Mouse (Mus musculus) c-Kit-positive CD71-negative TER-119-negative erythroid progenitor cells, embryonic 14.5 days (primary cell): ENCODE measurements around the gene Olfr73.
"Not testable (repeated sequence)": the region's sequence is repeated elsewhere in the genome, so short reads cannot be mapped to it uniquely, and the experiment has no call there.

Source experiments
- DNase-seq: peaks from one replicate; pipeline ENCODE4 v3.0.0-alpha.2; 2013; ENCODE audit warnings: low read depth

Olfr73 gene

GRCm38 (mm10) chr2:88037599-88037998 lies at the start of gene Olfr73:
Olfr73 (minus strand) TSS chr2:88037699.
- DNase-seq, result no peak

DNA sequence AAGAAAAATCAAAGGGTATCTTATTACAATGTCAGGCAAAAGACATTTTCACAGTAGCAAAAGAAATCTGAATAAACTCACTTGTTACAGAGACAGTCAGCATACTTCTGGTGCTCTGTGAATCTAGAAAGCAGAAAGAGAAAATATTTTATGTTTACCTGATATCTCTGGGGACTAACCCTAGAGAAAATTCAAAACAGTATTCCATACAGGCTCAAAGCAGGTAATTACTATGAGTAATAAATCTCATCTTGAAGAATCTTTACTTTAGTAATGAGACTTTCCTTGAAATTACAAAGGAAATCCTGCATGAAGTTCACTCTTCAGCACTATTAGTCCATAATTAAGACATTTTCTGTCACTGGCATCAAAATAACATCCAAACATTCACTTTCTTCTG lies 34.2 kb upstream of the Olfr73 start, which contains the start of gene Olfr1163:
Olfr1163 (minus strand) TSS at position 101 of the 400 bp plus-strand sequence.
- DNase-seq, result no peak

- DNase-seq, result no peak
Observed at GRCm38 (mm10) chr2:88063587-88063986, 26.1 kb upstream of the Olfr73 start.

GRCm38 (mm10) chr2:88051029-88051428 lies 13.5 kb upstream of the Olfr73 start, which contains the start of gene Olfr1162:
Olfr1162 (minus strand) TSS chr2:88051129.
- DNase-seq, result no peak

DNA sequence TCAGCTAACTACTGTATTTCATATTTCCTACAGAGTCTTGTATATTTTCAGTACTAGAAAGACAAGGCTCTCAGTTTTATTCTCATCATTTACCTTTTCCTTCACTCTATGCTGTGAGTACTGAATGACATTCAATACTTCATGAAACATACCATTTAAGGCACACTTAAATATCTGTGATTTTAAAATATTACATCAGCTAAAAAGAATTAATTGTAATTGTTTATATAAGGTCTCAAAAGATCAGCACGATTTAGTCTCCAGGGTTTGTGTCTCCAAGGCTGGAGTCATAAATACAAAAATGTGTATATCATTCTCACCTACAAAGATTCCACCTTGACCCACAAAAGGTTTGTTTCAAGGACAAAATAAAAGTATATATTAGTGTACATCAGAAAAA lies 15.0 kb downstream of the Olfr73 start, which contains the start of gene Olfr1161:
Olfr1161 (plus strand) TSS at position 301 of the 400 bp plus-strand sequence.
- not testable (repeated sequence) for DNase-seq

GRCm38 (mm10) chr2:88007515-88008318 lies 29.8 kb downstream of the Olfr73 start, which contains the start of gene Olfr1160:
Olfr1160 (minus strand) TSS chr2:88008268.
- no peak for DNase-seq

DNA sequence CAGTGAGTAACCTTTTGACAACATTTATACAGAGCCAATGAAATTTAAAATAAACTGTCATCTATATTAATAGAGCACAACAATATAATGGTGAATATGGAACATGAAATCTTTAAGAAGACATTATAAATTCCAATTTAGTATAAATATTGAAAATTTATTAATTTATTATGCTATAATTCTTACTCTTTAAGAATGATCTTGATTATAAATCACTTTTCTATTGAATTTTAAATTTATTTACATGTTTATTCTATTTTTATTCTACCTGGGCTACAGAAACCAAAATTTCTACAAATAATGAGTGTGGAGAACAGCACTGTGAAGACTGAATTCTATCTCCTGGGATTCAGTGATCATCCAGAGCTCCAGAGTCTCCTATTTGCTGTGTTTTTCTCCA lies 47.7 kb downstream of the Olfr73 start, which contains the start of gene Olfr1158:
Olfr1158 (plus strand) TSS at position 301 of the 400 bp plus-strand sequence.
- DNase-seq, result no peak
